Mouse (Mus musculus): ENCODE results near the gene Hyou1.
"Not testable (repeated sequence)": the region's sequence is repeated elsewhere in the genome, so short reads cannot be mapped to it uniquely, and the experiment has no call there.

The Hyou1 gene

GRCm38 (mm10) chr9:44351396-44351795 lies 27.9 kb upstream of the Hyou1 start:
- DNase-seq (ENCODE audit: low spot score): no peak

DNA sequence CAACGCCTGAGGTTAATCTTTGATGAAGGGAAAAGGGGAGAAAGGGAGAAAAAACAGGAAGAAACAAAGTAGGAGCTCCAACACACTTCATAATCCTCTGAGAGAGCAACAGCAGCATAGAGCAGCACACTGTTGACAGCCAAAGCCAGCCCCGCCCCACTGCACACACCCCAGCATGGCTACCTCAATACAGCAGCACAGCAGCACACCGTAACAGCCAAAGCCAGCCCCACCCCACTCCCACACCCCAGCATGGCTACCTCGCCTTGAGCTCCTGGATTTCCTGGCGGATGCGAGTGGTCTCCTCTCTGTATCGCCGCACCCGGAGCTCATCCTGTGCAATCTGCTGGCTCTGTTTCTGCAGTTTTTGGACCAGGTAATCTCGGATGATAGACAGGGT lies 27.0 kb upstream of the Hyou1 start:
- DNase-seq (ENCODE audit: low spot score): no peak

DNA sequence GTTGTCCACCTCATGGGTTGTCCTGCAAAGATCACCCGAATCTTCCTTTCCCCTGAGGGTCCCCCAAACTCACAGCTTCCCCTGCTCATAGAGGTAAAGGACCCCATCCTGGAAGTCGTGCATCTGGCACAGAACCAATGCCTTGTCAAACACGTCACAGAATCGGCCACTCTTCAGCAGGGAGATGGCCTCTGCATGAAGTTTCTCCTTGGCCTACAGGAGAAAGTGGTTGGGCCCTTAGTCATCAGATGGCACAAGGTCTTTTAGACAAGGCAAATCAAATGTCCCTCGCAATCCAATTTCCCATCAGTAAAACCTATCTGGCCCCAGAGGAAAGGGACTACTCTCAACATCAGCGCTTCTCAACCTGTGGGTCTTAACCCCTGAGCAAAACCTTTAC lies 26.1 kb upstream of the Hyou1 start:
- DNase-seq (ENCODE audit: low spot score): no peak

DNA sequence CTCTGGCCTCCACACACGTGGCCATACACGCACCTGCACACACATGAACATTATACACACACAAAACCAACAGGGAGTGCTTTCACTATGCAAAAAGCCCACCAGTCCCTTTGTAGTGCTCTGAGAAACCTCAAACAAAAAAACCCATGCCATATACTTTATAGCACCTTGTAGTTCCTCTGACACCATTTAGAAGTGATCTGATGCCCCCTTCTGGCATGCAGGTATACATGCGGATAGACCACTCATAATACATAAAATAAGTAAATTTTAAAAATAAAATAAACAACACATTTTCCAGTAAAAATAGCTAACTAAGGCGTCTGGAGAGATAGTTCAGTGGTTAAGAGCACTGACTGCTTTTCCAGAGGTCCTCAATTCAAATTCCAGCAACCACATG lies 22.1 kb upstream of the Hyou1 start:
- DNase-seq (ENCODE audit: low spot score): no peak

DNA sequence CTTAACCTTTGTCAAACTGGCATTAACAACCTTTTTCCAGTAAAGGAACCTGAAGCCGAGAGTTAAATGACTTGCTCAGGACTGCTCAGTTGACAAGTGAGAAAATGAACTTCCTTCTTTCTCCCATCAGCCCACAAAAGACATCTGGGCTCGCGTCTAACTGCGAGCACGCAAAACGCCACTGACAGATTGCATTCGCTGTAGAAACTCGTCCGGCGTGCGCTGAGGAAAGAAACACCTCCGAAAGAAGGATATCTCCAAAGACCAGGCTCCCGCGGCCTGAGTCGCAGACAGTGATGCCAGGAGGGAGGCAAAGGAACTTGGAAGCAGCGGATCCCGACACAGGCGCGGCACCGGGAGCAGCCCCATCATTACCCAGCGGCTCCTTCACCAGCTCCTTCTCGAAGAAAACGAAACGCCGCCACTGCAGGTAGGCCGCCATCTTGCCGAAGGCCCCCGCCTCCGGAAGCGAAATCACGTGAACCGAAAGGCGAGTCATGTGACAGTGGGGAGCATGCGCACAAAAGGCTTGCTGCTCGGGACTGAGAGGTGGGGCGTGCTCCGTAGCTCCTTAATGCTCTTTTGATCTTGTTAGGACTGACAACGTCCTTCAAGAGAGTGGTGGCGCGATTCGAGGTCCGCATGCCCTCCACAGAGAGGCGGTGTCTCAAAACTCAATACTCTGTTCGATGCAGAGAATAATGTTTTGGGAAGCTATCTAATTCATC lies 17.9 kb upstream of the Hyou1 start, which contains the start of gene Vps11:
Gene Vps11 (minus strand): TSS at position 481 of the 728 bp plus-strand sequence.
- DNase-seq (ENCODE audit: low spot score): peak; percentile 97

- not testable (repeated sequence) for DNase-seq (ENCODE audit: low spot score)
Observed at GRCm38 (mm10) chr9:44361931-44362330, 17.4 kb upstream of the Hyou1 start.

- DNase-seq (ENCODE audit: low spot score): no peak
Observed at GRCm38 (mm10) chr9:44364480-44364879, 14.8 kb upstream of the Hyou1 start.

DNA sequence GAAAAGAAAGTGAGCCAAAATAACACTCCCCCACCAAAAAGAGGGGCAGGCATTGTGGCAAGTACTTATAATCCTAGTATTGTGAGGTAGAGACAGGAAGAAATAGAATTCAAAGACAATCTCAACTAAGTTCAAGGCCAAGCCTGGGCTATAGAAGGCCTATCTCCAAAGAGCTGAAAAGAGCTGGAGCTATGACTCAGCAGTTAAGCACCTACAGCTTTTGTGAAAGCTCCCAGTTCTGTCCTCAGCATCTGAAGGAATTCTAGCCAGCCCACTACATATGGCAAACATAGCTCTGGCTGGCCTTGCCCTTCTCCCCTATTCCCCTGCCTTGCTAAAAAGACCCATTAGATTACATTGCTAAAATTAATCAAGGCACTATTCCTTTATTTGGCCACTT lies 5.9 kb upstream of the Hyou1 start:
- no peak for DNase-seq (ENCODE audit: low spot score)

DNA sequence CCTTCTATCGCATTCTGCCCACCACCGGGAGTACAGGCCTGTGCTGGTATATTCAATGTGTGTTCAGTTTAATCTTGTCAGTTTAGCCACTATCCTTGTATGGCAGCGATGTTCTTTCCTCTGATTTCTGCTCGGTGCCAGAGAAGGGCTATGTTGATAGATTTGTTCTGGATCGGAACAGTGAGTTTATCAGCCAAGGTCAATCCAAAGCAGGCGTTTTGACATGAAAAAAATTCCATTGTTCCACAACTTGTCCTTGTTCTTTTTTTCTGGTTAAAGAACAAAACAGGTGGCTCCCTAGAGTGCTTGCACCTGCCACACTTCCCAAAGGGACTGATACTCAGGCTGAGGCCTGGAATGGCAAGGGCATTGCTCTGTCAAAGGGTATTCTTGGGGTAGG lies 3.1 kb upstream of the Hyou1 start:
- no peak for DNase-seq (ENCODE audit: low spot score)

- not testable (repeated sequence) for DNase-seq (ENCODE audit: low spot score)
Observed at GRCm38 (mm10) chr9:44377335-44377734, 2.0 kb upstream of the Hyou1 start.

DNA sequence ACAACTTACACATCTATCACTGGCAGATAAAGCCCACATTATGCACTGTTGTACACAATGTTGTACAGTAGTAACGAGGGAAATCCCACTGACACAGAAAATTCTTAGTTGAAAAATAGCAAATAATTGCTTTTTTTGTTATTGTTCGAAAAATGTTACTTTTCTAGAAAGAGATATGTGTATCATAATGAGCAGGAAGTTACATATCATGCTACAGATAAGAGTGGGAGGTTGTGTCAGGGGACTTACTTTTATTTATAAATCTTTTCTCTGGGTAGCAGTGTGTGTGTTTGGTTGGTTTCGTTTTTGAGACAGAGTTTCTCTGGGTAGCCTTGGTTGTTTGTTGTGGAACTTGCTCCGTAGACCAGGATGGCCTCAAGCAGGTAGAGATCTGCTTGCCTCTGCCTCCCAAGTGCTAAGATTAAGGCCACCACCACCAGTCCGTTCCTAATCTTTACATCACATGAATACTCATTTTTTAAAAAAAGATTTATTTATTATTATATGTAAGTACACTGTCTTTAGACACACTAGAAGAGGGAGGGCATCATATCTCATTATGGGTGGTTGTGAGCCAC lies 1.0 kb upstream of the Hyou1 start:
- no peak for DNase-seq (ENCODE audit: low spot score)

- peak; percentile 60 for DNase-seq (ENCODE audit: low spot score)
Observed at GRCm38 (mm10) chr9:44379862-44380261, 572 bp downstream of the Hyou1 start.

- peak; percentile 67 for DNase-seq (ENCODE audit: low spot score)
Observed at GRCm38 (mm10) chr9:44384596-44384995, 5.3 kb downstream of the Hyou1 start.

- no peak for DNase-seq (ENCODE audit: low spot score)
Observed at GRCm38 (mm10) chr9:44387221-44387620, 7.9 kb downstream of the Hyou1 start.

DNA sequence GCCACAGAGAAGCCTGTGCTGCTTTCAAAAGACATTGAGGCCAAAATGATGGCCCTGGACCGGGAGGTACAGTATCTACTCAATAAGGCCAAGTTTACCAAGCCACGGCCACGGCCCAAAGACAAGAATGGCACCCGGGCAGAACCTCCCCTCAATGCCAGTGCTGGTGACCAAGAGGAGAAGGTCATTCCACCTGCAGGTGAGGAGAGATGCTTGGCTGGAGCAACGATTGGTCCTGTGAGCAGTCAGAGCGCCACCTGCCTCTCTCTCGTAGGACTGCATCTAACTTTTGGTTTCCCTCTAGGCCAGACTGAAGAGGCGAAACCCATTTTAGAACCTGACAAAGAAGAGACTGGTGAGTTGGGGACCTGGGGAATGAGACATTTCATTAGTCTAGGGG lies 10.0 kb downstream of the Hyou1 start:
- peak; percentile 70 for DNase-seq (ENCODE audit: low spot score)

DNA sequence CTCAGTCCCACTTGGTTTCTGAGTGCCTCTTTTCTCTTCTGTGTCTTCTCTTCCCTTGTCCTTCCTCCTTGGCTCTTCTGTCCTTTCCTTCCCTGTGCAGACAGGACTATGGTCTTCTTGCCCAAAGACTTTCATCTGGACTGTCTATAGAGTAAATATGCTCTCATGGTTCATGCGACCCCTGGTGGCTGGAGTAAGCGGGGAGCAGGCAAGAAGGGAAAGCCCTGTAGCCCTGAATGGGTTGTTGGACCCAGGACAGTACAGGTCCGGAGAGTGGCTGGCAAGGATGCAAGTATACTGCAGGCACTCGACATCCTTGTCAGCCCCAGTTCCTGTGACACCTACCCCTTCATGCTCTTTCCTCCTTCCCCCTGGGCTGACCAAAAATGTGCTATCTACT lies 12.2 kb downstream of the Hyou1 start:
- peak; percentile 89 for DNase-seq (ENCODE audit: low spot score)

DNA sequence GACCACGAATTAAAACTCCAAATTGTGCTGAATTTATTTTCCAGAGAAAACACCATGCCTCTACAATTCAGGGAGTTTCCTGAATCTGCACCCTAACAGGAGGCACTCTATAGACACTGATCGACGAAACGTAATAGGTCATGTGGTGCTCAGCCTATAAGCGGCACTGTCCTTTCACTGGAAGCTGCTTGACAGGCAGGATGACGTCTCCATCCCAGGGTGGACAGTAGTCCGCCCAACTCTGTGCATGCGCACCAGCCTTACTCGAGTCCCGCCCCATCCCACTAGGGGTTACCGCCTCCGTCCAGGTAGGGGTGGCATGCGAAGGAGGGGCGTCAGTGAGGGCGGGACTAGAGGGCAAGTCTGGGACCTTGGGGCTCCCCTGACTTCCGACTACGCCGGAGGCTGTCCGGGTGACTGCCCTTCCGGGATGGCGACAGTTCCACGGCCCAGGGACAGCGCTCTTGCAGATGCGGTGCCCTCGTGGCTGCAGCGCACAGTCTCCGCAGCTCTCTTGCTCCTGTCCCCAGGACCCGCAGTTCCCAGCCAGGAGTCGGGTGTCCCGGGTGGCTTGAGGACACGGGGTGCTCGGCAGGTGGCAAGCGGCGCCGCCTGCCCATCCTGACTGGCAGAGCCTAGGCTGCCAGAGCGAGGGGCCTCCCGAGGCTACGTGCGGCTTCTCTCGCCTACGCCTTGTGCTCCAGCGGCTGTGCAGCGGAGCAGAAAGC lies 17.6 kb downstream of the Hyou1 start, which contains the start of gene Slc37a4:
Gene Slc37a4 (plus strand): TSS at position 169 of the 728 bp plus-strand sequence.
- peak; percentile 90 for DNase-seq (ENCODE audit: low spot score)

- DNase-seq (ENCODE audit: low spot score): no peak
Observed at GRCm38 (mm10) chr9:44398087-44398486, 18.8 kb downstream of the Hyou1 start.

DNA sequence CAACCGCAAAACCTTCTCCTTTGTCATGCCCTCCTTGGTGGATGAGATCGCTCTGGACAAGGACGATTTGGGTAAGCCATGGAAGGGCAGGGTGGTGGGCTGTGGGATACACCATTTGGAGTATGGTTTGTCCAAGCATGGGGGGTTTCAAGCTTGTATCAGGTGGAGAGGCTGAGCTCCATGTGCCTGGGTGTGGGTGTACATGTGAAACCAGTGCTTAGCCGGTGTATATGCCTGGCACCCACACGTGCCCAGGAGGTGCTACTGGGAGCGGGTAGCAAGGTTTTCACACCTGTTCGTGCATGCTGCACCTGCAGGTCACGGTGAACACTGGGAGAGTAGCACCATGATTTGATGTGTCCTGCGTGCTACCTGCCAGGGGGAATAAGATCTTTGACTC lies 19.3 kb downstream of the Hyou1 start:
- no peak for DNase-seq (ENCODE audit: low spot score)

GRCm38 (mm10) chr9:44399114-44399794 lies 20.0 kb downstream of the Hyou1 start:
- no peak for DNase-seq (ENCODE audit: low spot score)

- DNase-seq (ENCODE audit: low spot score): no peak
Observed at GRCm38 (mm10) chr9:44399795-44400114, 20.5 kb downstream of the Hyou1 start.

- DNase-seq (ENCODE audit: low spot score): no peak
Observed at GRCm38 (mm10) chr9:44401081-44401480, 21.8 kb downstream of the Hyou1 start.

GRCm38 (mm10) chr9:44405011-44405410 lies 25.7 kb downstream of the Hyou1 start:
- no peak for DNase-seq (ENCODE audit: low spot score)
